Mouse (Mus musculus) heart, embryonic 12.5 days (tissue): ENCODE data around the gene Gm28845. TPM values are rescaled to one million over a fixed set of nuclear protein-coding genes. Genes with fewer than 3 reads are reported as not detected.
"Not testable (repeated sequence)": the region's sequence is repeated elsewhere in the genome, so short reads cannot be mapped to it uniquely, and the experiment has no call there.

ENCODE experiments used
- ATAC-seq: fragments of 200-750 bp; cut with Nextera tagmentation; 2 replicates; pipeline ENCODE4 v1.8.0; 2017; ENCODE audit warnings: moderate TSS enrichment, moderate library complexity; ENCODE audit not compliant: insufficient number of reproducible peaks, low FRiP score
- H3K27ac ChIP-seq: fragments of 300-500 bp; sonication (generic); 2 replicates; pipeline ENCODE4 v1.5.1; 2016; ENCODE audit warnings: mild to moderate bottlenecking, moderate library complexity; ENCODE audit not compliant: poor library complexity, severe bottlenecking
- H3K27me3 ChIP-seq: fragments of 300-500 bp; sonication (generic); replicated peaks from 2 replicates; pipeline ENCODE4 v1.6.1; 2016; ENCODE audit warnings: mild to moderate bottlenecking, moderate library complexity
- H3K36me3 ChIP-seq: fragments of 300-500 bp; sonication (generic); 2 replicates; pipeline ENCODE4 v1.6.1; 2016; ENCODE audit warnings: mild to moderate bottlenecking, moderate library complexity
- H3K4me1 ChIP-seq: fragments of 300-500 bp; sonication (generic); replicated peaks from 2 replicates; pipeline ENCODE4 v1.6.1; 2016; ENCODE audit warnings: mild to moderate bottlenecking
- H3K4me2 ChIP-seq: fragments of 300-500 bp; sonication (generic); 2 replicates; pipeline ENCODE4 v1.6.1; 2016; ENCODE audit warnings: mild to moderate bottlenecking, moderate library complexity
- H3K4me3 ChIP-seq: fragments of 300-500 bp; sonication (generic); 2 replicates; pipeline ENCODE4 v1.5.1; 2016; ENCODE audit warnings: mild to moderate bottlenecking
- H3K9ac ChIP-seq: fragments of 300-500 bp; sonication (generic); 2 replicates; pipeline ENCODE4 v1.6.1; 2016; ENCODE audit warnings: mild to moderate bottlenecking, moderate library complexity
- H3K9me3 ChIP-seq: fragments of 300-500 bp; sonication (generic); replicated peaks from 2 replicates; pipeline ENCODE4 v1.6.1; 2016; ENCODE audit warnings: mild to moderate bottlenecking, moderate library complexity
- WGBS: fragments of 180-500 bp; shearing (Covaris S2); methylation state at CpG from one replicate; pipeline ENCODE4 v1.1.7; 2016; 5-methylcytosine and 5-hydroxymethylcytosine counted together
- polyA plus RNA-seq: library from polyadenylated mRNA; unstranded; fragments of >200 nt; fragmentation: Nextera tagmentation; extraction: Ambion mirVana; gene quantifications from 2 replicates; pipeline ENCODE4 v1.2.1, GENCODE M21; 2016

Gene Gm28845
- polyA plus RNA-seq, 1 experiment from 2014 or later: not detected

GRCm38 (mm10) chr1:65063352-65063751 lies 56.0 kb downstream of the Gm28845 start, which contains the start of gene Crygd:
Crygd (minus strand) TSS chr1:65063452.
- whole genome bisulfite sequencing: 78% methylated on average over 8 of the region's 8 CpGs
- H3K36me3 ChIP-seq: no peaks in the 10 kb centered on the region
- no peak within 1 kb of the TSS for H3K4me2 ChIP-seq
- H3K27ac ChIP-seq: no peak within 1 kb of the TSS
- H3K4me1 ChIP-seq: no peaks in the 10 kb centered on the region
- no peak within 1 kb of the TSS for H3K9ac ChIP-seq
- no peak within 1 kb of the TSS for H3K4me3 ChIP-seq
- H3K27me3 ChIP-seq: no peaks in the 10 kb centered on the region
- ATAC-seq: no peak
- peaks cover 4% of the 10 kb centered on the region; the same call in 1 of the 2 replicates for H3K9me3 ChIP-seq

GRCm38 (mm10) chr1:65052140-65052539 lies 67.2 kb downstream of the Gm28845 start:
- no peak overlapping the region for H3K9ac ChIP-seq
- H3K27ac ChIP-seq: no peak overlapping the region
- H3K27me3 ChIP-seq: no peaks in the 10 kb centered on the region
- no peak overlapping the region for H3K4me3 ChIP-seq
- no peaks in the 10 kb centered on the region for H3K9me3 ChIP-seq
- no peaks in the 10 kb centered on the region for H3K36me3 ChIP-seq
- ATAC-seq: no peak
- H3K4me2 ChIP-seq: no peak overlapping the region
- 15% methylated on average over 2 of the region's 2 CpGs for WGBS
- H3K4me1 ChIP-seq: peaks cover 6% of the 10 kb centered on the region

GRCm38 (mm10) chr1:65051696-65052095 lies 67.7 kb downstream of the Gm28845 start:
- Histone ChIP-seq H3K27me3 (no peaks in the 10 kb centered on the region), H3K4me1 (peaks cover 6% of the 10 kb centered on the region), H3K36me3 (no peaks in the 10 kb centered on the region), H3K9ac (no peak overlapping the region), H3K27ac (no peak overlapping the region), H3K4me2 (no peak overlapping the region), H3K9me3 (no peaks in the 10 kb centered on the region), H3K4me3 (no peak overlapping the region)
- WGBS: 66% methylated on average over 7 of the region's 7 CpGs
- ATAC-seq: no peak

- H3K9me3 ChIP-seq, H3K4me2 ChIP-seq, H3K27me3 ChIP-seq, ATAC-seq, H3K4me3 ChIP-seq, H3K36me3 ChIP-seq, H3K27ac ChIP-seq, H3K4me1 ChIP-seq, H3K9ac ChIP-seq: not testable (repeated sequence)
- WGBS: 79% methylated on average over 12 of the region's 12 CpGs
These were observed 68.4 kb downstream of the Gm28845 start, which contains the start of gene Cryge for GRCm38 (mm10) chr1:65050952-65051351. Cryge (minus strand) TSS chr1:65051149.

Other genes with a start within 250 kb of the Gm28845 start
- 7.1 and 10.5 TPM in 2 replicates for gene Plekhm3, start 162.7 kb downstream of the Gm28845 start, polyA plus RNA-seq
- gene Akr1cl, start 86.8 kb downstream of the Gm28845 start, polyA plus RNA-seq: 0.78 and 0.99 TPM in 2 replicates
- not detected in 2 replicates for gene Cryge, start 68.4 kb downstream of the Gm28845 start, polyA plus RNA-seq
- not detected in 2 replicates for gene Crygd, start 56.1 kb downstream of the Gm28845 start, polyA plus RNA-seq
- not detected in 2 replicates for gene Crygc, start 45.9 kb downstream of the Gm28845 start, polyA plus RNA-seq
- 0.58 and 1.1 TPM in 2 replicates for gene Crygb, start 37.3 kb downstream of the Gm28845 start, polyA plus RNA-seq
- not detected in 2 replicates for gene Cryga, start 16.2 kb downstream of the Gm28845 start, polyA plus RNA-seq
- 0.08 TPM in 1 of 2 replicates, not detected in the other for gene D630023F18Rik, start 3.7 kb upstream of the Gm28845 start, polyA plus RNA-seq
- 66.1 and 68.8 TPM in 2 replicates for gene Idh1, start 66.9 kb upstream of the Gm28845 start, polyA plus RNA-seq
- 9.5 and 11.1 TPM in 2 replicates for gene Pikfyve, start 67.1 kb upstream of the Gm28845 start, polyA plus RNA-seq
- not detected in 2 replicates for gene Pth2r, start 162.5 kb upstream of the Gm28845 start, polyA plus RNA-seq